Mouse (Mus musculus): ENCODE results near the gene Stoml3.
A peak's percentile ranks its signal among the peaks of the same experiment; 100 is the strongest.

Stoml3 gene

GRCm38 (mm10) chr3:53488353-53488752, at the start of gene Stoml3:
Stoml3 (plus strand) TSS chr3:53488653.
- DNase-seq (ENCODE audit: inconsistent ontology term), result no peak

DNA sequence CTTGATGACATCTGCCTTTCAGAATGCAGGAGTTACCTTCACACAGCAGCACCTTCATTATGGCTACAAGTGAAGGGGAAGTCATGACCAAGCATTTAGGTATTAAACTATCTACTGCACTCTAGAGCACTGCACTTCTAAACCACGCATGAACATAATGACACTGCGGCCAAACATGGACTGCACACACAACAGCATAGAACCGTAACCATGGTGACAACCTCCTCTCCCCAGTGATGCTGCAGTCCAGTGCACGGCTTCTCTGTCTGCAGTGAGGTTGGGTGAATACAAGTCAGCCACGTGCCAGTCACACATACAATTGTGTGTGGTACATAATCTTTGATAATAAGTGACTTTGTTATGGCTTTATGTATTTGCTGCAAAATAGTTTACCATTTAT, 42.9 kb upstream of the Stoml3 start:
- no peak for DNase-seq (ENCODE audit: inconsistent ontology term)

DNA sequence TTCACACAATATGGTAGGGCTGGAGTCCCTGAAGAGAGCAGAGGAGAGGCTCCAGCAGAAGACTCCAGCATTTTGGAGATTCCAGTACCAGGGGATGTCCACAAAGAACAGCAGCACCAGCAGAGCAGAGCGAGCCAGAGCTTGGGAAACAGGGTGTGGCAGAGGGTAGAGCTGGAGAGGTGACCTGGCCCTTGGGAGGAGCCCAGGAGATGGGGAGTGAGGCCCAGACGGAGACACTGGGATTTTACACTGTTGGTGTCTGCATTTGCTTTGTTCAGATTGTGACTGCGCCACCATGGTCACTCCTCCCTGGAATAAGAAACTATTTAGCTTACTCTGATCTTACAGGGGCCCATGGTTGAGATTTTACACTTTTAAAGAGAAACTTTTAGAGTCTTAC, 41.7 kb upstream of the Stoml3 start:
- DNase-seq (ENCODE audit: inconsistent ontology term), result no peak

- peak; percentile 76 for DNase-seq (ENCODE audit: inconsistent ontology term)
These were observed 40.2 kb upstream of the Stoml3 start for GRCm38 (mm10) chr3:53448208-53448607.

- DNase-seq (ENCODE audit: inconsistent ontology term), result no peak
These were observed 37.8 kb upstream of the Stoml3 start for GRCm38 (mm10) chr3:53450666-53451065.

GRCm38 (mm10) chr3:53452351-53452750, 36.1 kb upstream of the Stoml3 start:
- DNase-seq (ENCODE audit: inconsistent ontology term), result no peak

- no peak for DNase-seq (ENCODE audit: inconsistent ontology term)
These were observed 35.1 kb upstream of the Stoml3 start for GRCm38 (mm10) chr3:53453346-53453745.

GRCm38 (mm10) chr3:53454005-53454404, 34.4 kb upstream of the Stoml3 start:
- no peak for DNase-seq (ENCODE audit: inconsistent ontology term)

- DNase-seq (ENCODE audit: inconsistent ontology term), result no peak
These were observed 33.9 kb upstream of the Stoml3 start for GRCm38 (mm10) chr3:53454561-53454960.

GRCm38 (mm10) chr3:53454984-53455383, 33.5 kb upstream of the Stoml3 start:
- DNase-seq (ENCODE audit: inconsistent ontology term), result no peak

- no peak for DNase-seq (ENCODE audit: inconsistent ontology term)
These were observed 30.7 kb upstream of the Stoml3 start for GRCm38 (mm10) chr3:53457750-53458149.

GRCm38 (mm10) chr3:53460106-53460505, 28.3 kb upstream of the Stoml3 start:
- DNase-seq (ENCODE audit: inconsistent ontology term), result no peak

DNA sequence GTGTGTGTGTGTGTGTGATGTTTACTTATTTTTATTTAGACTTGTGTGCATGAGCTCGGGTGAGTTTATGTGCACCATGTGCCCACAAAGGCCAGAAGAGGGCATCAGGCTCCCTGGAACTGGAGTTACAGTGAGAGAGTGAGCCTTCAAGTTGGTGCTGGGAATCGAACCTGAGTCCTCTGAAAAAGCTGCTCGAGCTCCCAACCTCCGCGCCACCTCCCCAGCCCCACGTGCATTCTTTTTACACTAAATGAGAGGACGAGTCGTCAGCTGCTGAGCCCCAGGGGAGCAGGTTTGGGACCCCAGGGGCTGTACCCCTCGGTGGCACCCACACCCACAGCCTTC, 25.8 kb upstream of the Stoml3 start:
- DNase-seq (ENCODE audit: inconsistent ontology term), result no peak

- DNase-seq (ENCODE audit: inconsistent ontology term), result peak; percentile 99
These were observed 25.2 kb upstream of the Stoml3 start, which contains the start of the genes Nhlrc3 and Proser1 for GRCm38 (mm10) chr3:53463046-53463764. Nhlrc3 (minus strand) TSS chr3:53463332. Proser1 (plus strand) TSS chr3:53463666.

DNA sequence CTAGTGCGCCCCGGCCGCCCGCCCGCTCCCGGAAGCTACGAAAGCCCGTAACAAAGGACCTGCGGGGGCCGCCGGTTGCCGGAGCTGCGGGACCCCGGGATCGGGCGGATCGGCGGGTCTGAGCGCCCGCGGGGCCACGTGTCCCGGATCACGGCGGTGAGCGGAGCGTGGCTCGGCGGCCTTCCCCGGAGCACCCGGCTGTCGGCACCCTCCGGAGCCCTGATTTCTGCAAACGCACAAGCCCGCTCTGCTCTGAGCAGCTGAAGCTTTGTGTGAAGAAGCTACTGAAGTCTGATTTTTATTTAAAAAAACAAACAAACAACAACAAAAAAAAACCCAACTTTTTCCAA, 24.7 kb upstream of the Stoml3 start:
- DNase-seq (ENCODE audit: inconsistent ontology term), result no peak

DNA sequence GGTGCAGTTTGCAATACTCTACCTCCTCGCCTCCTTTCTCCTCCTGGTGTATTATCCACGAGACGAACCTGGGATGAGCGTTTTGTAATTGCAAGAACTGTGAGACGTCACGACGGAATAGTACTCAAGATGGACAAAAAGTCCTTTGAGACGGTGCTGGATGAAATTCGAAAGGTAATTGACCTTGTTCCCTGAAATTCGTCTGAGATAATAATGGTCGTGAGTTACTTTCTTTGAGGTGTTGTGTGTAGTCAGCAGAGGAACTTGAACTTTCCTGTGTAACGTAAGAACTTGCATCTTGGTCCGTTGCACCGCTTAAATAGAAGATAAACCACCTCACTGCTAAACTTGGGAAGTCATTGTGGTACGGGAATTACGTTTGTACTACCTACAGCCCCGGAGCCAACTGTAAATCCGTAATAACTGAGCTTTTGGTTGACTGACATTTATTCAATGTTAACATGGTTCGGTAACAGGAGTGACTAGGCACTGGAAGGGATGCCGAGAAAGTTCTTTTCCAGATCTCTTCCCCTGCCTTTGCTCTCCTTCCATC, 24.2 kb upstream of the Stoml3 start:
- DNase-seq (ENCODE audit: inconsistent ontology term), result no peak

DNA sequence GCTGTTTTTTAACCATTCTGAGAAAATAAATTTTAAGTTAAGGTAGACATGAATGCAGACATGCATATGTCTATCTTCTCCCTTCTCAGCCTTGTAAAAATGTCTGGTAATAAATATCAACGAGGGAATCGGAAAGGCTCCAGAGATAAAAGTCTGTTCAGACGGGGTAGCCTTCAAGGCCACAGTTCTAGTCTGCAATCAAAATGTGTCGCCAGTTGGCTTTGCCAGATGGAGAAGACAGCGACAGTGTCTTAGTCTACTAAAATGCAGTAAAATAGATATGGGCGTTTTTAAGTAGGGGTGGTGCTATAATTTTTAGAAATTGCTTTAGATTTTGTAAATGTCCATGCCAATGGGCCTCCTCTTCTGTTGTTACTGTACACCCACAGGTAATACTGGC, 23.1 kb upstream of the Stoml3 start:
- DNase-seq (ENCODE audit: inconsistent ontology term), result no peak

DNA sequence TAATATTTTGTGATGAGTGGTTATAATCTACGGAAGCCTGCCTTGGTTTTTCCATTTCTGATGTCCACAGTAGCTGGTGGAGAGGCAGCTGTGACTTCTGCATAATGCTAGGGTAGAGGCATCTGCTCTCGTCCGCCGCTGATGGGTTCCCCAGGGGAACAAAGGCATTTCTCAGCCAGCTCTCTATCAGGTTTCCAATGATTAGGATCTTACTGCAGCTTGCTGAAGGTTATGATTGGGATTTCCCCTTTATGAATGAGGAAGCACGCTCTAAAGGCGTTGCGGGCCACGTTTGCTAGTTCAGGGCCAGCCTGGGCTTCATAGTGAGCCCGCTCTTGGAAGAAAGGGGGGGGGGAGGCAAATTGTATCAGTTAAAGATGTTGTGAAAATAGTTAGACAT, 22.0 kb upstream of the Stoml3 start:
- DNase-seq (ENCODE audit: inconsistent ontology term), result no peak

GRCm38 (mm10) chr3:53467356-53467755, 21.1 kb upstream of the Stoml3 start:
- no peak for DNase-seq (ENCODE audit: inconsistent ontology term)

DNA sequence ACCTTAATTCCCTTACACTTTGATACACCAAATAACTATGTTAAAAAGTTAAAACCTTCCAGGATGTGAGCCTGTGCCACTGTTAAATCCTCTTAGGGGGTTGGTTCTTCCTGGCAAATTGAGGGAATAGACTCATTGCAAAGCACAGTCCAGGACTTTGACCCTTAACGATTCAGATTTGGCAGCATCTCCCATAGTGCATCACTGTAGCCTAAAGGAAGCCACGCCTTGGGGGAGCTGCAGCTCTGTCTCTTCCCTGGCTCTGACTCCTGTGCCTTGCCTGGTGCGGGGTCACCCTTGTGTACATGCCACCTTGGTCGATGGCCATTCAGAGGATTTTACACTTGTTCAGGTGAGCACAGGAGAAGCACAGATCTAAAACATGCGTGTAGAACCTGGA, 18.8 kb upstream of the Stoml3 start:
- DNase-seq (ENCODE audit: inconsistent ontology term), result no peak

- DNase-seq (ENCODE audit: inconsistent ontology term), result no peak
These were observed 16.4 kb upstream of the Stoml3 start for GRCm38 (mm10) chr3:53472061-53472460.

DNA sequence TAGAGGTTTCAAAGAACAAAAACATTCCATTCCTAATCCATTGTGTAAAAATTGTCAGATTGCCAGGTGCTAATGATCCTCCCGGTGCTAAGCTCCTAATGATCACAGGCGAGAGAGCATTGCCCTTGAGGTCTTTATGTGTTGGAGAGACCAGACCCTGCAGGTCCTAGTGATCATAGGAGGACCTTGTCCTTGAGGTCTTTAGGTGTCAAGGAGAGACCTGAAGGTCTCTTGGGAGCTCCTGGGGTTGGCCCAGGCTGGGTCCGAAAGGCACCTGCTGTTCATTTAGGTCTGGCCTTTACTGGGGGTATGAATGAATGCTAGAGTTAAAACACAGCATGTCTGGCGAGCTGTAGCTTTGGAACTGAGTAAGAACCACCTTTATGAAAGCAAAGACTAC, 14.3 kb upstream of the Stoml3 start:
- DNase-seq (ENCODE audit: inconsistent ontology term), result no peak

DNA sequence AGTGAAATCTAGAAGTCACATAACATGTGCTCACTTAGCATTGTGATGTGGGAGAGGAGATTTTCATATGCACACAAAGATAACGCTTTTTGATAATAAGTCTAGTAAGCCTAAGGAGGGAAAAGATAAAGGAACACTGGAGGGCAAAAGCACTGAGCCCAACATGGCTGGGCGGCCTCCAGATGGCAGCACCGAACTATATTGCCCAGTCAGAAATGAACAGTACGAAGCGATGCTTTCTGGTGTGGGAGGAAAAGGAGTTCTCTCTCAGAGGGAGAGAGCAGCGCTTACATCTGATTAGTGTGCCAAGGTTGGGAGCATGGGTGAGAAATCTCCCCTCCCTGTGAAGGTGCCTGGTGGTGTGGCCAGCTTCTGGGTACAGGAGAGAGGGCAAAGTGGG, 12.6 kb upstream of the Stoml3 start:
- DNase-seq (ENCODE audit: inconsistent ontology term), result peak; percentile 20

DNA sequence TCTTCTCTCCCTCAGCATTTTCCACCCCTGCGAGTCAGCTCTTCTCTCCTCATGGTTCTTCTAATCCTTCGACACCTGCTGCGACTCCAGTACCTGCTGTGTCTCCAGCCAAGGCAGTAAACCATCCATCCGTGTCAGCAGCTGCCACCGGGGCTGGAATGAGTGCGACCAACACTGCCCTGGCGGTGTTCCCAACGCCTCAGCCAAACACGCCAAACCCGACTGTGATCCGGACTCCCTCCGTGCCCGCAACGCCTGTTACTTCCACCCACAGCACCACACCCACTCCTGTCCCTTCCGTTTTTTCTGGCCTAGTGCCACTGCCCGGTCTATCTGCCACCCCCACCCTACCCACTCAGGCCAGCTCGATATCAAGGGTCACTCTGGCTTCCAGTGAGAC, 11.0 kb upstream of the Stoml3 start:
- no peak for DNase-seq (ENCODE audit: inconsistent ontology term)
